Mouse (Mus musculus) MEL (cell line): Measurements from ENCODE around the gene Hilpda. TPM values are rescaled to one million over a fixed set of nuclear protein-coding genes. Genes with fewer than 3 reads are reported as not detected.

Experiments used
- DNase-seq: peaks from one replicate; pipeline ENCODE4 v3.0.0; 2011; ENCODE audit warnings: low read depth, low spot score
- H3K27ac ChIP-seq: 2 replicates; pipeline ENCODE4 v1.5.1; 2012; ENCODE audit warnings: low read depth, mild to moderate bottlenecking, control low read depth, low read length, moderate library complexity; ENCODE audit not compliant: control insufficient read depth
- H3K27me3 ChIP-seq, 2 experiments: fragments of 150-350 bp in 1 of 2; sonication (generic) in 1 of 2; 2 replicates each; pipeline ENCODE4 v1.6.1; 2012; ENCODE audit warnings: low read length in 2 of 2, mild to moderate bottlenecking in 2 of 2, improper control_type of control experiment in 1 of 2, moderate library complexity in 1 of 2; ENCODE audit not compliant: insufficient read depth in 2 of 2, control insufficient read depth in 1 of 2
- H3K36me3 ChIP-seq, 2 experiments: 2 replicates each; pipeline ENCODE4 v1.6.1; 2012 to 2014; ENCODE audit warnings: low read length in 2 of 2, improper control_type of control experiment in 1 of 2, inconsistent platforms in 1 of 2, mild to moderate bottlenecking in 1 of 2; ENCODE audit not compliant: insufficient read depth in 2 of 2, control insufficient read depth in 1 of 2
- H3K4me1 ChIP-seq, 2 experiments: fragments of 150-350 bp in 1 of 2; sonication (generic) in 1 of 2; 2 replicates each; pipeline ENCODE4 v1.6.1; 2012; ENCODE audit warnings: low read length in 2 of 2, improper control_type of control experiment in 1 of 2, mild to moderate bottlenecking in 1 of 2; ENCODE audit not compliant: insufficient read depth in 2 of 2, control insufficient read depth in 1 of 2
- H3K4me3 ChIP-seq, 2 experiments: fragments of 150-350 bp in 1 of 2; sonication (generic) in 1 of 2; 2 replicates each; pipeline ENCODE4 v1.5.1; 2012; ENCODE audit warnings: low read depth in 2 of 2, low read length in 2 of 2, mild to moderate bottlenecking in 2 of 2, moderate library complexity in 2 of 2, control low read depth in 1 of 2, improper control_type of control experiment in 1 of 2; ENCODE audit not compliant: control insufficient read depth in 1 of 2, insufficient read depth in 1 of 2
- H3K79me2 ChIP-seq: 2 replicates; pipeline ENCODE4 v1.6.1; 2012; ENCODE audit warnings: mild to moderate bottlenecking, low read length, moderate library complexity; ENCODE audit not compliant: control insufficient read depth, poor library complexity, insufficient read depth
- H3K9ac ChIP-seq: 2 replicates; pipeline ENCODE4 v1.6.1; 2012; ENCODE audit warnings: low read depth, mild to moderate bottlenecking, control low read depth, low read length, moderate library complexity; ENCODE audit not compliant: control insufficient read depth, poor library complexity, severe bottlenecking
- H3K9me3 ChIP-seq: fragments of 150-350 bp; sonication (generic); replicated peaks from 2 replicates; pipeline ENCODE4 v1.6.1; 2012; ENCODE audit warnings: mild to moderate bottlenecking, low read length, improper control_type of control experiment, moderate library complexity; ENCODE audit not compliant: insufficient read depth
- CHD1 ChIP-seq: IDR thresholded peaks from 2 replicates; pipeline ENCODE4 v1.6.1; 2012; ENCODE audit warnings: low read depth, mild to moderate bottlenecking, inconsistent platforms, low read length, improper control_type of control experiment
- CHD2 ChIP-seq: IDR thresholded peaks from 2 replicates; pipeline ENCODE4 v1.6.1; 2011; ENCODE audit warnings: low read length, improper control_type of control experiment
- CTCF ChIP-seq, 3 experiments: IDR thresholded peaks in 2 of 3; conservative IDR thresholded peaks in 1 of 3; 2 replicates each; pipeline ENCODE4 v1.5.1; 2011 to 2012; ENCODE audit warnings: low read length in 3 of 3, low read depth in 2 of 3, mild to moderate bottlenecking in 2 of 3, improper control_type of control experiment in 1 of 3, inconsistent platforms in 1 of 3, mixed read lengths in 1 of 3, moderate library complexity in 1 of 3; ENCODE audit not compliant: control insufficient read depth in 1 of 3, insufficient read depth in 1 of 3, poor library complexity in 1 of 3, severe bottlenecking in 1 of 3
- ELF1 ChIP-seq: IDR thresholded peaks from 2 replicates; pipeline ENCODE4 v1.6.1; 2014; ENCODE audit warnings: low read depth, mild to moderate bottlenecking, inconsistent platforms, low read length, improper control_type of control experiment, moderate library complexity
- ETS1 ChIP-seq: IDR thresholded peaks from 2 replicates; pipeline ENCODE4 v1.6.1; 2012; ENCODE audit warnings: low read depth, mild to moderate bottlenecking, inconsistent platforms, low read length, improper control_type of control experiment, moderate library complexity
- GATA1 ChIP-seq: IDR thresholded peaks from 2 replicates; pipeline ENCODE4 v1.6.1; 2011; ENCODE audit warnings: low read depth, low read length, improper control_type of control experiment
- JUND ChIP-seq: IDR thresholded peaks from 2 replicates; pipeline ENCODE4 v1.6.1; 2011; ENCODE audit warnings: low read depth, mild to moderate bottlenecking, improper control_type of control experiment, low read length
- KAT2A ChIP-seq: conservative IDR thresholded peaks from 2 replicates; pipeline ENCODE4 v1.6.1; 2012; ENCODE audit warnings: low read depth, low read length, improper control_type of control experiment, inconsistent platforms
- MAFK ChIP-seq: IDR thresholded peaks from 2 replicates; pipeline ENCODE4 v1.6.1; 2011; ENCODE audit warnings: low read depth, mild to moderate bottlenecking, low read length, improper control_type of control experiment, borderline replicate concordance
- MAX ChIP-seq: IDR thresholded peaks from 2 replicates; pipeline ENCODE4 v1.6.1; 2011; ENCODE audit warnings: low read length, improper control_type of control experiment
- MEF2A ChIP-seq: IDR thresholded peaks from 2 replicates; pipeline ENCODE4 v1.6.1; 2014; ENCODE audit warnings: low read depth, mild to moderate bottlenecking, inconsistent platforms, low read length, improper control_type of control experiment; ENCODE audit not compliant: poor library complexity, insufficient replicate concordance, severe bottlenecking; ENCODE audit errors: extremely low read depth
- MXI1 ChIP-seq: IDR thresholded peaks from 2 replicates; pipeline ENCODE4 v1.6.1; 2011; ENCODE audit warnings: mild to moderate bottlenecking, low read depth, low read length, improper control_type of control experiment
- MYB ChIP-seq: IDR thresholded peaks from 2 replicates; pipeline ENCODE4 v1.6.1; 2011; ENCODE audit warnings: mild to moderate bottlenecking, low read depth, low read length, improper control_type of control experiment
- MYC ChIP-seq: IDR thresholded peaks from 2 replicates; pipeline ENCODE4 v1.6.1; 2011; ENCODE audit warnings: low read depth, mild to moderate bottlenecking, low read length, improper control_type of control experiment, moderate library complexity
- NELFE ChIP-seq: IDR thresholded peaks from 2 replicates; pipeline ENCODE4 v1.6.1; 2011; ENCODE audit warnings: low read depth, low read length, improper control_type of control experiment
- NRF1 ChIP-seq: IDR thresholded peaks from 2 replicates; pipeline ENCODE4 v1.6.1; 2014; ENCODE audit warnings: low read depth, mild to moderate bottlenecking, inconsistent platforms, low read length, improper control_type of control experiment, moderate library complexity; ENCODE audit not compliant: poor library complexity, insufficient read depth, severe bottlenecking
- POLR2A ChIP-seq, 2 experiments: IDR thresholded peaks; 2 replicates each; pipeline ENCODE4 v1.6.1; 2011 to 2012; ENCODE audit warnings: low read length in 2 of 2, mild to moderate bottlenecking in 2 of 2, control low read depth in 1 of 2, improper control_type of control experiment in 1 of 2, low read depth in 1 of 2, moderate library complexity in 1 of 2; ENCODE audit not compliant: control insufficient read depth in 1 of 2, insufficient read depth in 1 of 2, poor library complexity in 1 of 2
- POLR2AphosphoS2 ChIP-seq: IDR thresholded peaks from 2 replicates; pipeline ENCODE4 v1.6.1; 2011; ENCODE audit warnings: low read length, improper control_type of control experiment
- RAD21 ChIP-seq: IDR thresholded peaks from 2 replicates; pipeline ENCODE4 v1.6.1; 2011; ENCODE audit warnings: mild to moderate bottlenecking, low read depth, low read length, improper control_type of control experiment
- RCOR1 ChIP-seq: IDR thresholded peaks from 2 replicates; pipeline ENCODE4 v1.6.1; 2012; ENCODE audit warnings: low read depth, mild to moderate bottlenecking, inconsistent platforms, low read length, improper control_type of control experiment
- SIN3A ChIP-seq: IDR thresholded peaks from 2 replicates; pipeline ENCODE4 v1.6.1; 2012; ENCODE audit warnings: low read length, improper control_type of control experiment, inconsistent platforms
- SMC3 ChIP-seq: IDR thresholded peaks from 2 replicates; pipeline ENCODE4 v1.6.1; 2011; ENCODE audit warnings: low read depth, low read length, improper control_type of control experiment
- TAL1 ChIP-seq: IDR thresholded peaks from 2 replicates; pipeline ENCODE4 v1.6.1; 2012; ENCODE audit warnings: mild to moderate bottlenecking, inconsistent platforms, low read length, moderate library complexity, mixed read lengths
- TCF12 ChIP-seq: IDR thresholded peaks from 2 replicates; pipeline ENCODE4 v1.6.1; 2014; ENCODE audit warnings: low read depth, mild to moderate bottlenecking, inconsistent platforms, low read length, improper control_type of control experiment, moderate library complexity
- UBTF ChIP-seq: IDR thresholded peaks from 2 replicates; pipeline ENCODE4 v1.6.1; 2012; ENCODE audit warnings: low read depth, mild to moderate bottlenecking, inconsistent platforms, low read length, improper control_type of control experiment, moderate library complexity, borderline replicate concordance; ENCODE audit not compliant: insufficient read depth
- USF1 ChIP-seq: IDR thresholded peaks from 2 replicates; pipeline ENCODE4 v1.6.1; 2014; ENCODE audit warnings: low read depth, mild to moderate bottlenecking, inconsistent platforms, low read length, improper control_type of control experiment, moderate library complexity
- USF2 ChIP-seq, 2 experiments: IDR thresholded peaks; 2 replicates each; pipeline ENCODE4 v1.6.1; 2011 to 2012; ENCODE audit warnings: improper control_type of control experiment in 2 of 2, low read length in 2 of 2, borderline replicate concordance in 1 of 2, inconsistent platforms in 1 of 2, low read depth in 1 of 2, mild to moderate bottlenecking in 1 of 2; ENCODE audit not compliant: insufficient read depth in 1 of 2
- ZC3H11A ChIP-seq: IDR thresholded peaks from 2 replicates; pipeline ENCODE4 v1.6.1; 2012; ENCODE audit warnings: low read depth, mild to moderate bottlenecking, inconsistent platforms, low read length, improper control_type of control experiment
- ZKSCAN1 ChIP-seq: IDR thresholded peaks from 2 replicates; pipeline ENCODE4 v1.6.1; 2012; ENCODE audit warnings: low read depth, mild to moderate bottlenecking, inconsistent platforms, low read length, improper control_type of control experiment, moderate library complexity
- ZMIZ1 ChIP-seq: IDR thresholded peaks from 2 replicates; pipeline ENCODE4 v1.6.1; 2012; ENCODE audit warnings: low read depth, mild to moderate bottlenecking, inconsistent platforms, low read length, improper control_type of control experiment, moderate library complexity
- ZNF384 ChIP-seq: IDR thresholded peaks from 2 replicates; pipeline ENCODE4 v1.6.1; 2012; ENCODE audit warnings: low read depth, mild to moderate bottlenecking, inconsistent platforms, low read length, improper control_type of control experiment
- polyA plus RNA-seq, 2 experiments: library from polyadenylated mRNA; stranded (reverse) in 1 of 2; unstranded in 1 of 2; fragments of >175 nt in 1 of 2; fragments of >200 nt in 1 of 2; gene quantifications; 2 replicates each; pipeline versions ENCODE4 v1.2.1 to v1.2.4; 2012; ENCODE audit warnings: low replicate concordance in 2 of 2, low read depth in 1 of 2; ENCODE audit not compliant: insufficient read length in 2 of 2, insufficient read depth in 1 of 2, missing spikeins in 1 of 2
- total RNA-seq: library from RNA; depleted of rRNA; stranded (reverse); fragments of 300-350 nt; gene quantifications from 2 replicates; pipeline ENCODE4 v1.2.3, GENCODE M21; 2012

Gene Hilpda
- total and polyA plus RNA-seq, 3 experiments: 17.0 to 18.1 TPM; not detected in 1

- Histone ChIP-seq H3K36me3 (peaks cover 0 to 3% of the 10 kb centered on the region in 2 experiments; a peak in 1 of 4 replicates), H3K79me2 (no peaks in the 10 kb centered on the region), H3K4me1 (peaks cover 0 to 6% of the 10 kb centered on the region in 2 experiments; a peak in 1 of 4 replicates), H3K27me3 (no peaks in the 10 kb centered on the region), H3K9ac (no peak overlapping the region), H3K4me3 (no peak overlapping the region), H3K27ac (no peak overlapping the region), H3K9me3 (no peaks in the 10 kb centered on the region)
- peak; percentile 50 for DNase-seq
- TF ChIP-seq TCF12 (no peak), CTCF (IDR thresholded peaks at IDR 0.05 in 2 of 3, conservative IDR thresholded peaks at IDR 0.05 in 1 of 3; ENCODE audit: control insufficient read depth in 1 of 3, insufficient read depth in 1 of 3, low read depth in 2 of 3, low read length in 3 of 3, poor library complexity in 1 of 3, severe bottlenecking in 1 of 3) (peak; percentile 58 to 65 (median 62)), RAD21 (peak; percentile 21), SMC3 (peak; percentile 55), USF1 (peak; percentile 64; the same call in 1 of the 2 replicates)
These were observed 38.0 kb upstream of the Hilpda start for GRCm38 (mm10) chr6:29234272-29234671.

- no peaks in the 10 kb centered on the region for H3K9me3 ChIP-seq
- no peak overlapping the region for H3K27ac ChIP-seq
- H3K27me3 ChIP-seq: peaks cover 3 to 7% of the 10 kb centered on the region in 2 experiments; a peak in 2 of 4 replicates
- H3K4me3 ChIP-seq: no peak overlapping the region
- peak; percentile 78 for DNase-seq
- H3K4me1 ChIP-seq: no peaks in the 10 kb centered on the region
- H3K79me2 ChIP-seq: no peaks in the 10 kb centered on the region
- no peak overlapping the region for H3K9ac ChIP-seq
- H3K36me3 ChIP-seq: no peaks in the 10 kb centered on the region
- TF ChIP-seq UBTF: no peak
- no peak for TF ChIP-seq ZKSCAN1
- TF ChIP-seq POLR2AphosphoS2: no peak
- no peak for TF ChIP-seq ZNF384
- 0 out of 2 replicates have a peak, but pooled peaks have one; percentile 16 for TF ChIP-seq MAX
- TF ChIP-seq TAL1: no peak
- 0 out of 2 replicates have a peak, but pooled peaks have one; percentile 28 for TF ChIP-seq ELF1
- TF ChIP-seq ETS1: no peak
- TF ChIP-seq ZMIZ1: no peak
- TF ChIP-seq NELFE: no peak
- no peak for TF ChIP-seq GATA1
- no peak for TF ChIP-seq USF1
- no peak for TF ChIP-seq RCOR1
- peak; percentile 71 for TF ChIP-seq SMC3
- TF ChIP-seq JUND: no peak
- TF ChIP-seq KAT2A: no peak
- no peak for TF ChIP-seq MYB
- TF ChIP-seq NRF1: no peak
- TF ChIP-seq USF2 (IDR thresholded peaks at IDR 0.05; ENCODE audit: borderline replicate concordance in 1 of 2, insufficient read depth in 1 of 2, low read depth in 1 of 2, low read length in 2 of 2): no peak
- TF ChIP-seq MEF2A: no peak
- TF ChIP-seq RAD21: peak; percentile 57
- no peak for TF ChIP-seq POLR2A (IDR thresholded peaks at IDR 0.05; ENCODE audit: control insufficient read depth in 1 of 2, insufficient read depth in 1 of 2, low read depth in 1 of 2, low read length in 2 of 2, poor library complexity in 1 of 2)
- TF ChIP-seq ZC3H11A: peak; percentile 44; the same call in 1 of the 2 replicates
- TF ChIP-seq CHD2: no peak
- TF ChIP-seq SIN3A: no peak
- TF ChIP-seq MYC: 0 out of 2 replicates have a peak, but pooled peaks have one; percentile 24
- TF ChIP-seq MAFK: no peak
- no peak for TF ChIP-seq CHD1
- TF ChIP-seq TCF12: no peak
- TF ChIP-seq MXI1: no peak
These were observed 31.5 kb upstream of the Hilpda start for GRCm38 (mm10) chr6:29240806-29241205.
